ENCODE assay signal across 21 mouse cellular contexts in genomic region chr6:126245431-126245830, GRCm38 (mm10).
A peak's percentile ranks its signal among the peaks of the same experiment; 100 is the strongest.
DNase-seq lines count a peak whose midpoint lies in the region; ATAC-seq and TF ChIP-seq lines count a peak whose summit lies in the region.
"Had no signal": no experiment of that assay in that cellular context is flagged by ENCODE, and none has a peak within 500 bp of the region (broad histone marks: within the 10 kb centered on the region; RNA-seq: fewer than 3 reads in every experiment).

No protein-coding gene starts in this region.

- no peak overlapping the region for H3K27ac ChIP-seq in forebrain, embryonic 14.5 days (ENCODE audit: low read depth, low read length)
- H3K27ac ChIP-seq in forebrain, embryonic 13.5 days, result no peak overlapping the region
- H3K27ac ChIP-seq: forebrain, embryonic 12.5 days; heart, adult 2 months; hindbrain, embryonic 15.5 days; neural tube, embryonic 12.5 days; stomach, embryonic 15.5 days had no signal

- H3K4me1 ChIP-seq in forebrain, embryonic 14.5 days (ENCODE audit: control insufficient read depth, insufficient read depth, low read length), result no peaks in the 10 kb centered on the region
- H3K4me1 ChIP-seq in forebrain, embryonic 13.5 days, result no peaks in the 10 kb centered on the region
- H3K4me1 ChIP-seq: hindbrain, embryonic 15.5 days; neural tube, embryonic 12.5 days; stomach, embryonic 15.5 days had no signal

- H3K4me3 ChIP-seq in forebrain, embryonic 14.5 days (ENCODE audit: low read depth, low read length), result no peak overlapping the region
- H3K4me3 ChIP-seq in forebrain, embryonic 13.5 days, result no peak overlapping the region
- H3K4me3 ChIP-seq: forebrain, embryonic 12.5 days; heart, adult 2 months; hindbrain, embryonic 15.5 days; neural tube, embryonic 12.5 days; stomach, embryonic 15.5 days had no signal

- H3K27me3 ChIP-seq in forebrain, embryonic 14.5 days (replicated peaks; ENCODE audit: control insufficient read depth, insufficient read depth, low read length), result no peaks in the 10 kb centered on the region
- no peaks in the 10 kb centered on the region for H3K27me3 ChIP-seq in forebrain, embryonic 13.5 days
- no peaks in the 10 kb centered on the region for H3K27me3 ChIP-seq in Patski
- H3K27me3 ChIP-seq: forebrain, embryonic 12.5 days; hindbrain, embryonic 15.5 days; neural tube, embryonic 12.5 days; stomach, embryonic 15.5 days had no signal

- CTCF ChIA-PET in Patski (lab: Charles Lee), result no interaction called here

- 52% methylated on average over 3 of the region's 3 CpGs for WGBS in forebrain, embryonic 14.5 days
- 56% methylated on average over 3 of the region's 3 CpGs for WGBS in forebrain, embryonic 13.5 days

- no peak overlapping the region for H3K4me2 ChIP-seq in forebrain, embryonic 14.5 days (ENCODE audit: low read length)
- H3K4me2 ChIP-seq in forebrain, embryonic 13.5 days, result no peak overlapping the region
- H3K4me2 ChIP-seq: forebrain, embryonic 12.5 days; hindbrain, embryonic 15.5 days; liver, embryonic 11.5 days; neural tube, embryonic 12.5 days; stomach, embryonic 15.5 days had no signal

- POLR2A ChIA-PET in Patski (lab: Charles Lee), result no interaction called here

- DNase-seq in forebrain, embryonic 14.5 days (ENCODE audit: low spot score), result peak; percentile 10
- DNase-seq in Patski (ENCODE audit: low read depth, low spot score), result peak; percentile 50
- peak; percentile 17 to 57 for DNase-seq in kidney, adult 8-10 months
- peak; percentile 26 to 41 for DNase-seq in kidney, postnatal 25 days
- DNase-seq in ovary, postnatal 14 days (ENCODE audit: low spot score), result no peak
- no peak for DNase-seq in urinary bladder, postnatal 36 days (ENCODE audit: low spot score in 2 of 2)
- DNase-seq: B cell, adult 2 months; gastrocnemius, postnatal 14 days; heart, adult 2 months; heart, postnatal 4 days; lung, adult 18-20 months; lung, postnatal 36 days; thymus, adult 18-20 months; thymus, postnatal 4 days had no signal

- no peaks in the 10 kb centered on the region for H3K36me3 ChIP-seq in forebrain, embryonic 14.5 days (ENCODE audit: control insufficient read depth, insufficient read depth, low read length)
- H3K36me3 ChIP-seq in forebrain, embryonic 13.5 days (ENCODE audit: poor library complexity, severe bottlenecking), result no peaks in the 10 kb centered on the region
- H3K36me3 ChIP-seq: forebrain, embryonic 12.5 days; hindbrain, embryonic 15.5 days; neural tube, embryonic 12.5 days; stomach, embryonic 15.5 days had no signal

- no peak for TF ChIP-seq CTCF in Patski (IDR thresholded peaks at IDR 0.05)

- in situ Hi-C loops in Patski (cut with MboI; ENCODE audit: low pct_unique_long_range_greater_than_20kb), result no loop called here

- no peak overlapping the region for H3K9ac ChIP-seq in forebrain, embryonic 14.5 days (ENCODE audit: low read length)
- H3K9ac ChIP-seq in forebrain, embryonic 13.5 days, result no peak overlapping the region
- H3K9ac ChIP-seq: forebrain, embryonic 12.5 days; hindbrain, embryonic 15.5 days; neural tube, embryonic 12.5 days; stomach, embryonic 15.5 days had no signal

- no peaks in the 10 kb centered on the region for H3K9me3 ChIP-seq in forebrain, embryonic 14.5 days (replicated peaks; ENCODE audit: control insufficient read depth, low read length)
- no peaks in the 10 kb centered on the region for H3K9me3 ChIP-seq in forebrain, embryonic 13.5 days (replicated peaks)
- H3K9me3 ChIP-seq: forebrain, embryonic 12.5 days; hindbrain, embryonic 15.5 days; neural tube, embryonic 12.5 days; stomach, embryonic 15.5 days had no signal

- ATAC-seq in forebrain, embryonic 14.5 days, result no peak
- no peak for ATAC-seq in forebrain, embryonic 13.5 days
- ATAC-seq in Patski, result no peak
- ATAC-seq: intestine, postnatal 0 days had no signal

Comparison
In these comparisons a context has a peak if more than half of its experiments do, and no peak if none do; other contexts are left out.
1. DNase-seq: peak in forebrain, embryonic 14.5 days (single experiment), Patski (single experiment), kidney, adult 8-10 months (2 of 2) and kidney, postnatal 25 days (2 of 2); none in ovary, postnatal 14 days (single experiment) and urinary bladder, postnatal 36 days (0 of 2).